Mouse (Mus musculus) ovary, postnatal 36 days (tissue): ENCODE measurements around the gene Fry.

Source experiments
- DNase-seq: peaks from one replicate; pipeline ENCODE4 v3.0.0; 2022; ENCODE audit warnings: low spot score, mixed read lengths

Fry gene

GRCm38 (mm10) chr5:150173869-150174268 lies 55.4 kb downstream of the Fry start:
- DNase-seq, result no peak

DNA sequence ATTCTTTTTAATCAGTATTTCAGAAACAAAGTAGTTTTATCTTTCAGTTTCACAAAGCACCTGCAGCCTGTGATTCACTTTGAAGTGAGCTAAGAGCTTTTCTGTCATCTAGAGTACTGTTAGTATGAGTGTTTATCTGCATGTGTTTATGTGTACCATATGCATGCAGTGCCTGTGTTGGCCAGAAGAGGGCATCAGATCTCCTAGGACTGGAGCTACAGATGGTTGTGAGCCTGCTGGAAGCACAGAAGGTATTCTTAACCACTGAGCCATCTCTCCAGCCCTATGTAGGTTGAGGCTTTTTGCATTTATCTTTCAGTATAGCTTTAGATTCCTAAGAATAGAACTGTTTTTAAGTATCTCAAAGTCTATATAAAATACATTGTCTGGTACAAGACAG lies 56.5 kb downstream of the Fry start:
- DNase-seq, result no peak

DNA sequence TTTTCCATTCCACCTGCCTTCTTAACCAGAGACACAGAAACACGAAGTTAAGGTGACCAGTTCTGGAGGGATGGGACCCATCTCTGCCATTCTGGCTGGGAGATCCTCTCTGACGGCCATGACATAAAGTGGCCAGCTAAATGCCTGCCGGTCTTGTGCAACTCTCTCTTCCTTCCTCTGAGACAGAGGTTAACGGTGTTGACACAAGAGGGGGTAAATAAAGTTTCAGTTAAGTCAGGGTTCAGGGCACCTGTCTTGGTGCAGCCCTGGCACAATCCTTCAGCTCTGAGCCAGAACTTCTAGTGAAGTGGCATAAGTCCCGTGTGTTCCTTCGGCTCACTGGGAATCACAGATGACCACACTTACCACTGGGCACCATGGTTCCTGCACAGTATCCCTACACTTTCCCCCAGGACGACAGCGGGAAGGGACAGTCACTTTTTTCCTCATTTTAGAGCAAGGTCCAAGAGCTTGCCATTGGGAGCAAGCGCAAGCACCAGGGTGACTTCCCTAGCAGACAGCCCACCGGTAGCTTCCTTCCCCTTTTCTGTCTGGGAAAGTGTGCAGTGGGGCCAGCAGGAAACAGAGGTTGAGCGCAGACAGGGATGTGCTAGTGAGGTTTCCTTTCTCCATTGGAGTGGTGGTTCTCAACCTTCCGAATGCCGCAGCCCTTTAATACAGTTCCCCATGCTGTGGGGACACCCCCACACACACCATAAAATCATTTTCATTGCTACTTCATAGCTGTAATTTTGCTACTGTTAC lies 58.0 kb downstream of the Fry start:
- DNase-seq, result no peak

- DNase-seq, result no peak
These were observed 59.3 kb downstream of the Fry start for GRCm38 (mm10) chr5:150177757-150178156.

DNA sequence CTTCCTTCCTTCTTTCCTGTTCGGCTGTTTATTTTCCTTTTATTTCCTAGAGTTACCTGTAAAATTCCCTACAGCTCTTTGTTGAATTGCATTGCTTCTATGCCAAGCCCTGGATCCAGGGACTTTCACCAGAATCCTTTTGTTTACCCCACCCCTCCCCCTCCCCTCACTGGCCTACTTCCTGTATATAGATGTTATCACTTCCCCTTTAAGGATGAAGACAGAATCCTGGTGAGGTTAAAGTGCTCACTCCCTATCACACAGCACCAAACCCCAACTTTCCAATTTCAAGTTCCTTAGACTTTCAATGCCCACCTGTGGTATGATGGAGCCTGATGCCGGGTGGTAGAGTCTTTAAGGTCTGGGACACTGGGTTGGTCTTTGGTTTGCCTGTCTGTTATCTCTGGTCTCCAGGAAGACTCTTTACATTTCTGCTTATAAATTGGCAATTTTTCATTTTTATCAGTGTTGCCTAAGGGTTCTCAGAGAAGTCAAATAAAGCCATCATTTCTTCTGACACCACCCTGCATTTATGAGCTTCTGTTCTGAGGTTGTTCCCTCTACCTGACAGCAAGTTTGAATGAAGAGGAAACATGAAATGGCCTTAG lies 59.9 kb downstream of the Fry start:
- DNase-seq, result no peak

DNA sequence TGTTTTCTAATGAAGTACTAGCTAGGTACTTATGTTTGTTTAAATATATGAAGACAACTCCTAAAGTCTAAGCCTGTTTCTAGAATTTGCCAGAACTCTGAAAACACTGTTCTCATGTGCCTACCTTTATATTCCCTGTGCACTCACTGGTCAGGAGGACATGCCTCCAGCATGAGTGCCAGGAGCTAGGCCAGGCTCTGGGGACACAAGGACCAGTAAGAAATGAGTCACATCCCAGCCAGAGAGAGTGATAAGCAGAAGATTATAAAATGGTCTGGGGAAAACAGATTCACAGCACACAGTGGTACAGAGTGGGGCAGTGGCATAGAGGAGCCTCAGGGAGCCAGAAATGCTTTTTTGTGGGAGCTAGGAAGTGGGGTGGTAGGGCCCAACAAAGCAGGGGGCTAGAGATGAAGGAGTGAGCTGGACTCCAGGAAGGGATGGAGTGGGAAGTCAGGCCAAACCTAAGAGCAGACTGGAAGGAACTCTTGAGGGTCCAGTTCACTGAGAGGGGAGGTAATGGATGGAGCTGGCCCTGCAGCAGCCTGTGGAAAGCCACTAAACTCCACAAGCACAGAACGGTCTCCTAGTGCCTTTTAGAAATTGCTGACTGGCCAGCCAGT lies 62.7 kb downstream of the Fry start:
- DNase-seq, result no peak

- no peak for DNase-seq
These were observed 66.5 kb downstream of the Fry start for GRCm38 (mm10) chr5:150184959-150185358.

GRCm38 (mm10) chr5:150186121-150186520 lies 67.7 kb downstream of the Fry start:
- no peak for DNase-seq

- DNase-seq, result no peak
These were observed 68.2 kb downstream of the Fry start for GRCm38 (mm10) chr5:150186676-150187075.

GRCm38 (mm10) chr5:150188031-150188430 lies 69.6 kb downstream of the Fry start:
- no peak for DNase-seq

DNA sequence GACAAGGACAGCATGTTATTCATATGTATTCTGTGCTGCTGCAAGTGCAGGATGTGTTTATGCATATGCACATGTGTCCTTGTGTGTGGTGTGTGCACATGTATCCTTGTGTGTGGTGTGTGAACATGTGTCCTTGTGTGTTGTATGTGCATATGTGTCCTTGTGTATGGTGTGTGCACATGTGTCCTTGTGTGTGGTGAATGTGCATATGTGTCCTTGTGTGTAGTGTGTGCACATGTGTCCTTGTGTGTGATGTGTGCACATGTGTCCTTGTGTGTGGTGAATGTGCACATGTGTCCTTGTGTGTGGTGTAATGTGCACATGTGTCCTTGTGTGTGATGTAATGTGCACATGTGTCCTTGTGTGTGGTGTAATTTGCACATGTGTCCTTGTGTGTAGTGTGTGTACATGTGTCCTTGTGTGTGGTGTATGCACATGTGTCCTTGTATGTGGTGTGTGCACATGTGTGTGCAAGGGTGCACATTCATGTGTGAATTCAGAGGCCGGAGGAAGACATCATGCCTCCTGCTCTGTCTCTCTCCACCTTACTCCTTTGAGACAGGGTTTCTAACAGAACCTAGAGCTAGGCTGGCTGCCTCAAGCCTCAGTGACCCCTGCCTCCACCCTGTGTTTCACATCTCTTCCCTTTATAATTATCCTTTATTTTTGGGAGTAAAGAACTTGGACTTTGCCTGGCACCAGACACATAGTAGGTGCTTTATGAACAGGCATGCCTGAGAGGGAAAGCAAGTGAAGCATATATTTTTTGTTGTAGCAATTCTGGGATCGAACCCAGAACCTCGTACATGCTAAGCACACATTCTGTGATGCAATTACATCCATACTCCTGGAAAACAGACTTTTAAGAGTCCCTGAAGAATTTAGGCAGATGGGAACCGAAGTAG lies 72.3 kb downstream of the Fry start:
- no peak for DNase-seq

- DNase-seq, result peak; percentile 54
These were observed 77.2 kb downstream of the Fry start for GRCm38 (mm10) chr5:150195514-150196210.

DNA sequence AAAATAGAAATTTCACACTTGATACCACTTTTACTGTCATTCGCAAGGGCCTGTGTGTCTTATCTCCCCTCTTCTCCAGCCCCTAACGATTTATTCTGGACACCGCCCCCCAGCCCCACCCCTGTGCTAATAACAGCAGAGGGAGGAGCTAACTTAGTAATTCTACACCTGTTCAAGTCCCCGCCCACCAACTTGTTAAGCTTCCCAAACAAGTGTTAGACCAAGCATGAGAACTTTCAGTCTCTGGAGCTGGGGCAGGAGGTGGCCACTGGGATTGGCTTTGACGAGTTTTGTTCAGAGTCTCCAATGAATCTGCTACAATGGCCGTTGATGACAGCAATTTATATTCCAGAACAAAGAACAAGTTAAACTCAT lies 77.8 kb downstream of the Fry start:
- DNase-seq, result peak; percentile 32

GRCm38 (mm10) chr5:150196881-150197311 lies 78.5 kb downstream of the Fry start:
- DNase-seq, result no peak

DNA sequence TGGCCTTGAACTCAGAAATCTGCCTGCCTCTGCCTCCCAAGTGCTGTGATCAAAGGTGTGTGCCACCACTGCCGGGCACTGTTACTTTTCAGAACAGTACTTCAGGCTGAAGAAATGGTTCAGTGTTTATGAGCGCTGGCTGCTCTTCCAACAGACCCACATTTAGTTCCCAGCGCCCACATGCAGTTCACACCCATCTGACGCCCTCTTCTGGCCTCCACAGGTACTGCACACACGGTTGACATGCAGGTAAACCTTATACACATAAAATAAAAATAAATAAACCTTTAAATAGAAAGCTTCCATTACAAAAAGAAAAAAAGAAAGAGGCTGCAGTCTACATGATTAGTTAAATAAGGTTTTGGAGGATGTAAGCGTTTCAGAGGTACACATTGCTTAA lies 88.3 kb downstream of the Fry start:
- no peak for DNase-seq

DNA sequence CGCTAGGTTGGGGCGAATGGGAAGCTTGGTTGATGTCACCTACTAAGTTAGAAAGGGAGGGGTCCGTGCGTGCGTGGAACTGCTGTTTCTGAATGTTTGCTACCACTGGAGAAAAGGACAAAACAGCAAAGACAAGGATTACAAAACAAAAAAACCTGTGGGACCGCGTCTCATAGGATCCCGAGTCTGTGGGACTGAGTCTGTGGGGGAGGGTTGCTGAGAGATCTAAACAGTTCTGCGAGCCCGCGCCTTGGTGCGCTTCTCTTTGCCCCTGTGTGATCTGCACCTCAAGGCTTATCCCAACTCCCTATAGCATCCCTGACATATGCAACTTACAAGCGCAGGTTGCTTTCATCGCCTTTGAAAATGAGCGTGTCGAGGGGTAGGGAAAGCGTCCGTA lies 89.2 kb downstream of the Fry start:
- no peak for DNase-seq

DNA sequence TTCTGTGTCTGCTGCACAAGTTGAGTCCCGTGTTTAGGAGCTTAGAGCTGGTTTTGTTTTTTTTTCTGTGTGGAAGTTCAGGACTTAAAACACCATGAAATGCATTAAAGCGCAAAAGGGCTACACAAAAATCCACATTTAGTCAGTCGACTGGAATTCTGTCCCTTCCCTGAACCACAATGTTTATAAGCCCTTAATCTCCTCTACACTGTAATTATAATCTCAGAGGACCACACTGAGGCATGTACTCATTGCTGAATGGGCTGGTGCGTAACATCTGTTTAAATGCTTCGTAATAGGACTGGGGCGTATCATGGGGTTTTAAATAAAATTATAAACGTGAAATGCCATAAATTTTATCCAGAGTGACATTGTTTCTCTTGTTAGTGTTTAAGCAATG lies 89.6 kb downstream of the Fry start:
- no peak for DNase-seq

GRCm38 (mm10) chr5:150214081-150214480 lies 95.6 kb downstream of the Fry start:
- DNase-seq, result no peak

- no peak for DNase-seq
These were observed 97.6 kb downstream of the Fry start for GRCm38 (mm10) chr5:150216066-150216465.

GRCm38 (mm10) chr5:150219457-150219856 lies 101.0 kb downstream of the Fry start:
- no peak for DNase-seq

DNA sequence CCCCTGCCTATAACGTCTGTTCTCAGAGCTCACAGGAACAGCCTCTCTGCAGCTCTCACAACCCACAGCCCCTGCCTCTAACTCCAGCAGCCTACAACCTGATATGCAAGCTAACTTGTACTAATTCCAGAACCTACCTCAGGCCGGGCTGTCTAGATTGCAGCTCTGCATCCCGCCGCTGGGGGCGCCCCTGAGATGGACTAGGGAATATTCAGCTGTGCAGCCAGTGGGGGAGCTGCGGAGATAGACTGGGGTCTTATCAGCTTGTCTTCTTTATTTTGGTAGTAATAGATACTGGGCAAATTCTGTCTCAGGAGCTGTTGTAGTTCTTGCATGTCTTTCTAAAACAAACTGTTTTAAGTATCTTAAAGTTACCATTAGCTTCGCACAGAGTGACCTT lies 101.9 kb downstream of the Fry start:
- DNase-seq, result peak; percentile 65

GRCm38 (mm10) chr5:150221806-150222205 lies 103.4 kb downstream of the Fry start:
- no peak for DNase-seq
